Comparison of ENCODE assay signal across 8 mouse cellular contexts in genomic region chr3:17798399-17798798, GRCm38 (mm10).
A peak's percentile ranks its signal among the peaks of the same experiment; 100 is the strongest.
DNase-seq lines count a peak whose midpoint lies in the region; ATAC-seq lines count a peak whose summit lies in the region.
"Had no signal": no experiment of that assay in that cellular context is flagged by ENCODE, and none has a peak within 500 bp of the region (broad histone marks: within the 10 kb centered on the region; RNA-seq: fewer than 3 reads in every experiment).

No protein-coding gene starts in this region.

- peaks cover 4% of the 10 kb centered on the region for H3K4me1 ChIP-seq in hindbrain, embryonic 13.5 days (replicated peaks)
- peaks cover 18% of the 10 kb centered on the region for H3K4me1 ChIP-seq in midbrain, embryonic 12.5 days

- H3K9me3 ChIP-seq in hindbrain, embryonic 13.5 days = no peaks in the 10 kb centered on the region
- no peaks in the 10 kb centered on the region for H3K9me3 ChIP-seq in midbrain, embryonic 12.5 days
- H3K9me3 ChIP-seq: embryonic facial prominence, embryonic 13.5 days had no signal

- peaks cover 15% of the 10 kb centered on the region; the same call in 1 of the 2 replicates for H3K36me3 ChIP-seq in hindbrain, embryonic 13.5 days
- H3K36me3 ChIP-seq in midbrain, embryonic 12.5 days = peaks cover 22% of the 10 kb centered on the region
- H3K36me3 ChIP-seq: embryonic facial prominence, embryonic 13.5 days had no signal

- WGBS in hindbrain, embryonic 13.5 days = 3% methylated on average over 12 of the region's 12 CpGs
- 4% methylated on average over 12 of the region's 12 CpGs for WGBS in midbrain, embryonic 12.5 days

- ATAC-seq in common myeloid progenitor, adult 5-6 weeks (replicated peaks; ENCODE audit: low read depth, poor library complexity, severe bottlenecking) = peak; percentile 68
- ATAC-seq in hindbrain, embryonic 13.5 days (ENCODE audit: low FRiP score) = peak; percentile 15; the same call in 1 of the 2 replicates
- peak; percentile 39; the same call in 1 of the 2 replicates for ATAC-seq in midbrain, embryonic 12.5 days (ENCODE audit: low FRiP score, low read depth)
- ATAC-seq in erythroid progenitor cell, adult 5-6 weeks (replicated peaks; ENCODE audit: low FRiP score, poor library complexity, severe bottlenecking) = no peak

- DNase-seq in 3134 (ENCODE audit: extremely low read depth, insufficient read length, low spot score) = peak; percentile 11
- peak; percentile 50 for DNase-seq in A20 (ENCODE audit: low read depth, low spot score)
- no peak for DNase-seq in urinary bladder, adult 2 months (ENCODE audit: low spot score)

- peak overlapping the region; percentile 69 for H3K9ac ChIP-seq in hindbrain, embryonic 13.5 days
- H3K9ac ChIP-seq in midbrain, embryonic 12.5 days (replicated peaks) = no peak overlapping the region
- H3K9ac ChIP-seq: embryonic facial prominence, embryonic 13.5 days had no signal

- H3K4me3 ChIP-seq in hindbrain, embryonic 13.5 days = peak overlapping the region; percentile 30
- H3K4me3 ChIP-seq in midbrain, embryonic 12.5 days = peak overlapping the region; percentile 27
- H3K4me3 ChIP-seq: embryonic facial prominence, embryonic 13.5 days had no signal

- H3K27ac ChIP-seq in hindbrain, embryonic 13.5 days = peak overlapping the region; percentile 89
- peak overlapping the region; percentile 81 for H3K27ac ChIP-seq in midbrain, embryonic 12.5 days (replicated peaks)
- H3K27ac ChIP-seq: embryonic facial prominence, embryonic 13.5 days had no signal

- no peaks in the 10 kb centered on the region for H3K27me3 ChIP-seq in hindbrain, embryonic 13.5 days
- no peaks in the 10 kb centered on the region for H3K27me3 ChIP-seq in midbrain, embryonic 12.5 days

- H3K4me2 ChIP-seq in hindbrain, embryonic 13.5 days = peak overlapping the region; percentile 89
- H3K4me2 ChIP-seq in midbrain, embryonic 12.5 days (replicated peaks) = peak overlapping the region; percentile 78
- H3K4me2 ChIP-seq: embryonic facial prominence, embryonic 13.5 days had no signal
